In the genomic region with DNA sequence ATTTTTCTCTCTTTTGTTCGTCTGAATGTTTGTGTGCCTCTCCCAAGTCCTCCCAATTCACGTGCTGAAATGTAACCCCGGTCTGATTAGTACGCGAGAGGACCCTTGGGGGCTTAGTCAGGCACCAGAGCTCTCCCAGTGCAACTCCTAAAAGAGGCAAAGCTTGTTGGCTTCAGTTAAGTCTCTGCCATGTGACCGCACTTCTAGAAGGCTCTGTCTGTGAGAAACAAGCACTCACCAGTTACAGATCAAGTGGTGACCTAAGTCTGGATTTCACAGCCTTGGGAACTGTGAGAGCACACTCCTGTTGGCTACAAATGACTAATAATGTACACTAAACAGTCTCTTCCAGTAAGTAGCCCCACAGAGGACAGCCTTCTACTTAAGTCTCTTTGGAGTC, we compare ENCODE assay signal across 20 mouse cellular contexts. TPM values are rescaled to one million over a fixed set of nuclear protein-coding genes. Genes with fewer than 3 reads are reported as not detected.
DNase-seq lines count a peak whose midpoint lies in the region; ATAC-seq lines count a peak whose summit lies in the region.
"Had no signal": no experiment of that assay in that cellular context is flagged by ENCODE, and none has a peak within 500 bp of the region (broad histone marks: within the 10 kb centered on the region; RNA-seq: fewer than 3 reads in every experiment).

No protein-coding gene starts in this region.

- H3K4me3 ChIP-seq in embryonic facial prominence, embryonic 14.5 days (ENCODE audit: low read depth, low read length), result no peak overlapping the region
- H3K4me3 ChIP-seq: forebrain, embryonic 13.5 days; gastrocnemius, adult 2 months; heart, embryonic 13.5 days; hindbrain, embryonic 12.5 days had no signal

- no peaks in the 10 kb centered on the region for H3K9me3 ChIP-seq in embryonic facial prominence, embryonic 14.5 days (ENCODE audit: control insufficient read depth, low read length)
- H3K9me3 ChIP-seq: forebrain, embryonic 13.5 days; heart, embryonic 13.5 days; hindbrain, embryonic 12.5 days had no signal

- intact Hi-C loops in heart, postnatal 10 days (cut with DNase I), result no loop called here

- peak; percentile 41; the same call in 1 of the 2 replicates for ATAC-seq in embryonic facial prominence, embryonic 14.5 days (ENCODE audit: low read depth)
- ATAC-seq: forebrain, embryonic 13.5 days; hindbrain, embryonic 16.5 days; inflammation-experienced regulatory T-cells, adult 6 months had no signal

- no peaks in the 10 kb centered on the region for H3K27me3 ChIP-seq in embryonic facial prominence, embryonic 14.5 days (replicated peaks; ENCODE audit: control insufficient read depth, insufficient read depth, low read length)
- H3K27me3 ChIP-seq: forebrain, embryonic 13.5 days; heart, embryonic 13.5 days; hindbrain, embryonic 12.5 days had no signal

- H3K9ac ChIP-seq in embryonic facial prominence, embryonic 14.5 days (ENCODE audit: low read depth, low read length), result no peak overlapping the region
- H3K9ac ChIP-seq: forebrain, embryonic 13.5 days; heart, embryonic 13.5 days; hindbrain, embryonic 12.5 days had no signal

- no peak overlapping the region; the same call in 1 of the 2 replicates for H3K27ac ChIP-seq in embryonic facial prominence, embryonic 14.5 days (replicated peaks; ENCODE audit: low read depth, low read length)
- H3K27ac ChIP-seq: forebrain, embryonic 13.5 days; gastrocnemius, adult 2 months; heart, embryonic 13.5 days; hindbrain, embryonic 12.5 days had no signal

- H3K4me2 ChIP-seq in embryonic facial prominence, embryonic 14.5 days (ENCODE audit: low read depth, low read length), result no peak overlapping the region
- H3K4me2 ChIP-seq: forebrain, embryonic 13.5 days; heart, embryonic 13.5 days; hindbrain, embryonic 12.5 days had no signal

- peak; percentile 84 for DNase-seq in heart, adult 11 months
- no peak for DNase-seq in heart, postnatal 10 days
- DNase-seq in NIH3T3 (ENCODE audit: low read depth), result peak; percentile 52
- peak; percentile 40 for DNase-seq in embryonic facial prominence, embryonic 14.5 days (ENCODE audit: low spot score)
- DNase-seq in lung, postnatal 10 days, result peak; percentile 20
- no peak for DNase-seq in right cerebral cortex, adult 2 months (ENCODE audit: low spot score in 2 of 2)
- no peak for DNase-seq in spleen, postnatal 14 days (ENCODE audit: low spot score in 2 of 2)
- no peak for DNase-seq in cerebellum, postnatal 14 days
- DNase-seq: adrenal gland, postnatal 14 days; cerebellum, adult 11-12 months; cerebellum, adult 9-10 months; gastrocnemius, adult 2 months; gastrocnemius, postnatal 25 days; heart, postnatal 4 days had no signal

- H3K4me1 ChIP-seq in embryonic facial prominence, embryonic 14.5 days (ENCODE audit: control insufficient read depth, insufficient read depth, low read length), result no peaks in the 10 kb centered on the region; the same call in none of the 2 replicates
- H3K4me1 ChIP-seq: forebrain, embryonic 13.5 days; hindbrain, embryonic 12.5 days had no signal

- WGBS in embryonic facial prominence, embryonic 14.5 days, result 47% methylated on average over 6 of the region's 6 CpGs

- no peaks in the 10 kb centered on the region for H3K36me3 ChIP-seq in embryonic facial prominence, embryonic 14.5 days (ENCODE audit: control insufficient read depth, insufficient read depth, low read length)
- H3K36me3 ChIP-seq: heart, embryonic 13.5 days; hindbrain, embryonic 12.5 days had no signal

RNA-seq across cellular contexts. Expression of gene Garnl3, which starts 8.6 kb away (rescaled TPM):
- total RNA-seq in heart, postnatal 10 days (2021), result 1 to 10 TPM; 9.2 to 9.9 TPM
- 12.4 and 14.1 TPM in 2 replicates for polyA plus RNA-seq in embryonic facial prominence, embryonic 14.5 days (2014; fragmentation: Nextera tagmentation; extraction: Ambion mirVana)
- total RNA-seq: granulocyte monocyte progenitor cell, adult 5-6 weeks had no signal

Comparison
In these comparisons a context has a peak if more than half of its experiments do, and no peak if none do; other contexts are left out.
1. DNase-seq: peak in heart, adult 11 months (single experiment), NIH3T3 (single experiment), embryonic facial prominence, embryonic 14.5 days (single experiment) and lung, postnatal 10 days (single experiment); none in heart, postnatal 10 days (0 of 2), right cerebral cortex, adult 2 months (0 of 2), spleen, postnatal 14 days (0 of 2) and cerebellum, postnatal 14 days (0 of 2).